Mouse (Mus musculus) lung, embryonic 15.5 days (tissue): ENCODE measurements around the gene Gnaz. TPM values are rescaled to one million over a fixed set of nuclear protein-coding genes. Genes with fewer than 3 reads are reported as not detected.

ENCODE experiments used
- polyA plus RNA-seq: library from polyadenylated mRNA; unstranded; fragments of >200 nt; fragmentation: Nextera tagmentation; extraction: Ambion mirVana; gene quantifications from 2 replicates; pipeline ENCODE4 v1.2.1, GENCODE M21; 2015

The Gnaz gene
- polyA plus RNA-seq, 1 experiment from 2014 or later, result 3.0 TPM

Other genes with a start within 250 kb of the Gnaz start
- 0.96 and 2.1 TPM in 2 replicates for gene Rsph14, start 65.4 kb downstream of the Gnaz start, polyA plus RNA-seq
- gene Rab36, start 69.9 kb downstream of the Gnaz start, polyA plus RNA-seq, result 11.0 and 13.1 TPM in 2 replicates
- 8.6 and 8.9 TPM in 2 replicates for gene Bcr, start 93.4 kb downstream of the Gnaz start, polyA plus RNA-seq
- 45.2 and 47.3 TPM in 2 replicates for gene Specc1l, start 244.9 kb downstream of the Gnaz start, polyA plus RNA-seq